Mouse (Mus musculus): ENCODE data around the gene Mrps16.

DNA sequence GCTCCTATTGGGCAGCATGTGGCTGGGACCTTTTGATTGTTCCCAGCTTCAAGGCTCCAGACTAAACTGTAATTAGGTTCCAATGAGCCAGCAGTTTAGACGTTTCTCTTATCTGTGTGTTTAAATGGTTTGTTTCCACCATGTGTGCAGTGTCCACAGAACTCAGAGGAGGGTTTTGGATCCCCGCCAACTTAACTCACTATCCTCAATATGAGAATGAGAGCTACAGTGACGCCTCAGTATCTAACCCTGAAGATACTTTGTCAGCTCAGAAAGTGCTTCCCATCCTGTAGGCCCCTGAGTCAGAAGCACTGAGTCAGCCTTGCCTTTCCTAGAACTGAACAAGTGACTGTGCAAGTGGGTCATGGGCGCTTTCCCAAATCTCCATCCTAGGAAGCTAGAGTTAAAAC lies 16.3 kb downstream of the Mrps16 start:
- TF ChIP-seq CTCF (IDR thresholded peaks at IDR 0.05; ENCODE audit: borderline replicate concordance, insufficient read depth, low read length) (no peak), POLR2A (IDR thresholded peaks at IDR 0.05; ENCODE audit: low read depth, low read length) (no peak)
